Mouse (Mus musculus) left cerebral cortex, adult 6 months (tissue): Measurements from ENCODE around the gene Ankrd34c. TPM values are rescaled to one million over a fixed set of nuclear protein-coding genes. Genes with fewer than 3 reads are reported as not detected.

Source experiments
- long read RNA-seq, 2 experiments: library from polyadenylated mRNA; unstranded; transcript quantifications; one replicate each; pipeline ENCODE4 v2.0.0; 2019 to 2020
- polyA plus RNA-seq: library from polyadenylated mRNA; unstranded; fragments of <200 nt; fragmentation: Nextera tagmentation; gene quantifications from 2 replicates; pipeline ENCODE4 v1.2.3, GENCODE M21; 2021

Ankrd34c gene
- 5.3 and 5.5 TPM in 2 replicates for polyA plus RNA-seq
- long read RNA-seq, experiment 1, full-length matches to known transcripts = 8 of 15 reads
- long read RNA-seq, experiment 1, partial matches to known transcripts = 1 of 15 reads
- long read RNA-seq, experiment 1, other reads (novel, unspliced or antisense) = 6 of 15 reads
- long read RNA-seq, experiment 2, full-length matches to known transcripts = 2 of 4 reads
- long read RNA-seq, experiment 2, partial matches to known transcripts = 0 of 4 reads
- long read RNA-seq, experiment 2, other reads (novel, unspliced or antisense) = 2 of 4 reads

DNA sequence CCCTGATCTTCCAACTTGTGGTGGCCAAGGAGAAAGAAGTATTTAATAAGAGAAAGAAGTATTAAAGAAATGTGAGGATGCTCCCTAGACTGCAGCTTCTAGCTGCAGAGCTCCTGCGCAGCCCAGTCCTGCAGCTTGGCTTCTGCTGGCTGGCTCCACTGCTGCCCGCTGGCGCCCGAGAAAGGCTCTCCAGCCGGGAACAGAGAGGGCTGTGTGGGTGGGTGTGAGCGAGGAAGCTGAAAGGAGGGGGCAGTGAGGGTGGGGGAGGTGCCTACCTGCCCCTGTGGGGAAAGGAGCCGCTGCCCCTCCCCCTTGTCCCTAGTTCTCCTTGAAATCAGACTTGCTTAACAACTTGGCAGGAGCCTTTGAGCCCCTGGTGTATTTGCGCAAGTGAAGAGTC lies at the start of gene Ankrd34c:
Gene Ankrd34c, minus strand, starts transcription at position 181 of the 400 bp plus-strand sequence.

DNA sequence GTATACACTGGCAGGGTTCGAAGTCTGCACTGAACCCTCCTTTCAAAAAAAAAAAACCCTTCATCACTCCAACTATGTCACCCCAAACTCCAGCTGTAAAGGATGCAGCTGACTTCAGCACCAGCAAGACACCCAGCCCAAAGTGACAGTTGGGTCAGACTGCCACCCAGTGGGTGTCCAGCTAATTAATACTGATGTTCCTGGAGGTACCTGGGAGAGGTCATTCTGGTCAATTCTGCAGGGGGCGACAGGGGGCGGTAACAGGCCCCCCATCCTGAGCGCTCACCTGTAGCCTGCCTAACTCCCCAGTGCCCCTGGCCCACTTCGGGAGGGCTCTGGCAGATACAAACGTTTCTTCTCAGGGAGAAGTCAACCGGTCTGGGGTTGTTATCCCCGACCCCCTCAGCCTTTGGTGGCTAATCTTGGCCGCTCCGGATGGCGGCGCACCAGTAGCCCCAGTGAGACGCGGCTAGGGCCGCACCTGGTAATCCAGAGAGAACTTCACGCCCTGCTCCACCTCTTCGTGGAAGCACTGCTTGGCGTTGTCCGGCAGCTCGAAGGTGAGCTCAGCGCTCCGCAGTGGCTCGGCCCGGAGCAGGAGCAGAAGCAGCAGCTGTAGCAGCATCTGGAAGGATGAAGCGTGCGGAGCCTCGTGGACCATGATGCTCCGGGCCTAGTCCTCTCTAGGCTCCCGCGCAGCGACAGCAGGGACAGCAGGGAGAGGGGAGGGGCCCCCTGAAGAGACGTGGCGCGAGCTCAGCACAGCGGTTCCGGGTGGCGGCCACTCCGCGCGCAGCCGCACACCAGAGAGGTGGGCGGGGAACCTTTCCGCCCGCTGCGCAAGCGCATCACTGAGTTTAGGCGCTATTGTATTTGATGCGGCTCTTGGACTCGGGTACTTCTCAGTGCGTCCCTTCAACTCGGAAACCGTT lies 33.7 kb downstream of the Ankrd34c start, which contains the start of gene Tmed3:
Gene Tmed3, minus strand, starts transcription at position 804 of the 932 bp plus-strand sequence.

Other genes starting within 250 kb of the Ankrd34c start
- gene Minar1, start 115.3 kb downstream of the Ankrd34c start, polyA plus RNA-seq = 1.0 and 1.8 TPM in 2 replicates
- 68.5 and 76.3 TPM in 2 replicates for gene Tmed3, start 33.4 kb downstream of the Ankrd34c start, polyA plus RNA-seq
- gene Rasgrf1, start 171.4 kb upstream of the Ankrd34c start, polyA plus RNA-seq = 101 and 114 TPM in 2 replicates